Mouse (Mus musculus): ENCODE measurements around the gene Thap4. TPM values are rescaled to one million over a fixed set of nuclear protein-coding genes. Genes with fewer than 3 reads are reported as not detected.

The Thap4 gene
- total RNA-seq, 2 experiments from 2014 or later: 65.3 to 74.0 TPM

DNA sequence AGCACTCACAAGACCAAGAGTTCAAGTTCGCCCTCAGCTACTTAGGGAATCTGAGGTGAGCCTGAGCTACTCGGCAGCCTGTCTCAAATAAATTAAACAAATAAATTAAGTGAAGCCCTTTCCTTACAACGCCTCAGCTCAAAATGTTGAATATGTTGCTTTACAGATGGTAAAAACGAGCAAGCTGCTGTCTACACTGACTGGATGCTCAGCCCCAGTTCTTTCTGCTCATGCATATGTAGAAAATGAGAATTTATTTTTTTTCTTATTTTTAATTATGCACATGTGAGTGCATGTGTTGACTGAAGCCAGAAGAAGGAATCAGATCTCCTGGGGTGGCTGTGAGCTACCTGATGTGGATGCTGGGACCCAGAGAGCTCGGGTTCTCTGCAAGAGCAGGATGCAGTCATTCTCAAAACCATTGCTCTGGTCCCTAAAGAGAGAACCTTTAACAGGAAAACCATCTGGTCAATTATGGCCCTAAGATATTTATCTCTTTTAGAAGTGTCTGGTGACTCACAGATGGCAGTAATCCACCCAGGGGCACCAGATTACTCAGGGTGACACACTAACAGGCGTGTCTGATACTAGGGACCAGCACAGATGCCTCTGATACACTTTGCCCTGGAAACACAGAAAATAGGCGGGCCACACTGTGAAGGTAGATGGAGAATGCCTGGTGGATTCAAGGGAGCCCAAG is 98.2 kb downstream of the Thap4 start:
- intact Hi-C loops (cut with DNase I): no loop called here

DNA sequence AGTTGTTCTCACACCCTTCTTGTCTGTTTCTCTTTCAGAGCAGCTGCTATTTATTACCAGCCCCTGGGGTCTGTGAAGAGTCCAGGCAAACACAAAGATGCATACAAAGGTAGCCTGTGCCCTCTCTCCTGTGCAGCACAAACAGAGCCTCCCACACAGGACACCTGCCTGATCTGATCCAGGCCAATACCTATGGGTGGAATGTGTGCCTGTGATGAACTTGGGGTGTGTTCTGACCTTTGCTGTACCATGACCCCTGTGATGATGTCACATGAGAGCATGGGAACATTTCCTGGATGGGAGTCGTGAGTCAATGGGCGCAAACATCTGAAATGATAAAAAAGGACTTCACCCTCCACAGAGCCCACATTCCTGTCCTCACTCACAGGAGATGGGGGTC is 99.9 kb downstream of the Thap4 start:
- no peak for DNase-seq
- intact Hi-C loops (cut with DNase I): no loop called here

More for the DNA sequence above, 98.2 kb downstream of the Thap4 start:
- no peak for DNase-seq

DNA sequence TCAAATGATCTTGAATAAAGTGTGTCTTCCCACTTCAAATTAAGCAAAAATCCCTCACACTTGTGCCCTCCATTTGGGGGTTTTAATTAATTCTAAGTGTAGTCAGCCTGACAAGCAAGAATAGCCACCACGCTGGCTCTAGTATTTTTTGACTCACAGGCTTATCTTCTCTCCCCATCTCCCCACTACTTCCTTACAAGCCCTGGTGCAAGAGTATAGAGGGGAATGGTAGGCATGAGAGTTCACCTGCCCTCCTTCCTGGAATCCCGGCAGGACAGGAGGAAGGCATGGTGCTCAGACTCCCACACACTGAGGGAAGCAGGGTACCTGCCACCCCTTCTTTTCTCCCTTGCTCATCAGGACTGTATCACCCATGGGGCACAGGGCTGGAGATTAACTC is 100.4 kb downstream of the Thap4 start:
- no peak for DNase-seq

More for the DNA sequence above, 100.4 kb downstream of the Thap4 start:
- intact Hi-C loops (cut with DNase I): no loop called here

Other genes with a start within 250 kb of the Thap4 start
- 10 to 100 TPM; 16.5 to 18.6 TPM for gene Farp2, start 242.8 kb downstream of the Thap4 start, total RNA-seq (2021)
- gene Stk25, start 96.2 kb downstream of the Thap4 start, total RNA-seq (2021): 100 to 1,000 TPM; 135 to 138 TPM
- 10 to 100 TPM; 10.2 to 10.4 TPM for gene Bok, start 69.2 kb downstream of the Thap4 start, total RNA-seq (2021)
- gene Atg4b, start 3.4 kb downstream of the Thap4 start, total RNA-seq (2021): 10 to 100 TPM; 46.6 to 55.0 TPM
- 10 to 100 TPM; 43.8 to 46.8 TPM for gene Dtymk, start 47.1 kb upstream of the Thap4 start, total RNA-seq (2021)
- 10 to 100 TPM in 1 of 2 experiments, 1 to 10 TPM in 1; 9.8 to 10.4 TPM for gene Ing5, start 49.1 kb upstream of the Thap4 start, total RNA-seq (2021)
- gene D2hgdh, start 70.0 kb upstream of the Thap4 start, total RNA-seq (2021): 10 to 100 TPM; 27.6 to 31.3 TPM
- gene Gal3st2, start 106.4 kb upstream of the Thap4 start, total RNA-seq (2021): under 1 TPM; 0.62 to 0.87 TPM
- gene Gal3st2b, start 163.4 kb upstream of the Thap4 start, total RNA-seq (2021): under 1 TPM; 0.48 to 0.87 TPM
- under 1 TPM; 0.55 to 0.77 TPM for gene Gal3st2c, start 235.6 kb upstream of the Thap4 start, total RNA-seq (2021)

Data from heart, postnatal 10 days (tissue).